Mouse (Mus musculus) hindbrain, embryonic 13.5 days (tissue): ENCODE measurements around the gene Cstad. TPM values are rescaled to one million over a fixed set of nuclear protein-coding genes. Genes with fewer than 3 reads are reported as not detected.
A peak's percentile ranks its signal among the peaks of the same experiment; 100 is the strongest.

Experiments
- ATAC-seq: fragments of 200-750 bp; cut with Nextera tagmentation; 2 replicates; pipeline ENCODE4 v1.8.0; 2017; ENCODE audit warnings: moderate TSS enrichment; ENCODE audit not compliant: low FRiP score
- H3K27ac ChIP-seq: fragments of 300-500 bp; sonication (generic); 2 replicates; pipeline ENCODE4 v1.5.1; 2015; ENCODE audit warnings: inconsistent platforms, mild to moderate bottlenecking, moderate library complexity
- H3K27me3 ChIP-seq: fragments of 300-500 bp; sonication (generic); 2 replicates; pipeline ENCODE4 v1.6.1; 2015; ENCODE audit warnings: mild to moderate bottlenecking, inconsistent platforms
- H3K36me3 ChIP-seq: fragments of 300-500 bp; sonication (generic); 2 replicates; pipeline ENCODE4 v1.6.1; 2015; ENCODE audit warnings: mild to moderate bottlenecking, inconsistent platforms
- H3K4me1 ChIP-seq: fragments of 300-500 bp; sonication (generic); replicated peaks from 2 replicates; pipeline ENCODE4 v1.6.1; 2015; ENCODE audit warnings: inconsistent platforms
- H3K4me2 ChIP-seq: fragments of 300-500 bp; sonication (generic); 2 replicates; pipeline ENCODE4 v1.6.1; 2015; ENCODE audit warnings: inconsistent platforms, mild to moderate bottlenecking, moderate library complexity
- H3K4me3 ChIP-seq: fragments of 300-500 bp; sonication (generic); 2 replicates; pipeline ENCODE4 v1.5.1; 2015; ENCODE audit warnings: mild to moderate bottlenecking, inconsistent platforms
- H3K9ac ChIP-seq: fragments of 300-500 bp; sonication (generic); 2 replicates; pipeline ENCODE4 v1.6.1; 2015; ENCODE audit warnings: mild to moderate bottlenecking, inconsistent platforms
- H3K9me3 ChIP-seq: fragments of 300-500 bp; sonication (generic); 2 replicates; pipeline ENCODE4 v1.6.1; 2016; ENCODE audit warnings: inconsistent platforms
- WGBS: fragments of 180-500 bp; shearing (Covaris S2); methylation state at CpG from one replicate; pipeline ENCODE4 v1.1.7; 2015; 5-methylcytosine and 5-hydroxymethylcytosine counted together
- polyA plus RNA-seq: library from polyadenylated mRNA; unstranded; fragments of >200 nt; fragmentation: Nextera tagmentation; extraction: Ambion mirVana; gene quantifications from 2 replicates; pipeline ENCODE4 v1.2.1, GENCODE M21; 2015

Cstad gene
- polyA plus RNA-seq, 1 experiment from 2014 or later = 0.77 TPM

- Histone ChIP-seq H3K27ac (peak overlapping the region; percentile 76), H3K36me3 (no peaks in the 10 kb centered on the region), H3K4me2 (no peak overlapping the region), H3K27me3 (no peaks in the 10 kb centered on the region), H3K4me3 (no peak overlapping the region), H3K4me1 (peaks cover 70% of the 10 kb centered on the region), H3K9ac (no peak overlapping the region), H3K9me3 (no peaks in the 10 kb centered on the region)
- 81% methylated on average over 7 of the region's 7 CpGs for WGBS
- no peak for ATAC-seq
Measured at GRCm38 (mm10) chr2:30643422-30643821, 48.6 kb downstream of the Cstad start.

DNA sequence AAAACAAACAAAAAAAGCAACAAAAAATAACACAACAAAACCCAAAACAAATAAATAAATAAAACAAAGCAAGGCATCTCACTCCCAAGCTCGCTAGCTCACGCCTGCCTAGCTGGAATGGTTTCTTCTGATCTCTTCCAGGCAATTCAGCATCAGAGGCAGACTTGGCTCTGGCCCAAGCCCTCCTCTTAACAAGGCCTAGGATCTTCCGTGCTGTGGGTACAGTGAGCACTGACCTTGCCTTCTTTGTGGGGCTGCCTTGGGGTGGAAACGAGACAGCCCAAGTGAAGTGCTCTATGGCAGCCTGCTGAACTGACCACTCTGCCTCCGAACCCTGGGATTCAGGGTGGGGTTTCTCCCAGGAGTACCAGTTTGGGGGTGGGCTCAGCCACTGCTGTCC, 52.0 kb downstream of the Cstad start:
- H3K4me3 ChIP-seq = no peak overlapping the region
- H3K9ac ChIP-seq = peak overlapping the region; percentile 72
- whole genome bisulfite sequencing = 10% methylated on average over 5 of the region's 5 CpGs
- H3K4me1 ChIP-seq = peaks cover 81% of the 10 kb centered on the region
- peak; percentile 65 for ATAC-seq
- peak overlapping the region; percentile 43 for H3K4me2 ChIP-seq
- H3K27me3 ChIP-seq = no peaks in the 10 kb centered on the region
- H3K9me3 ChIP-seq = no peaks in the 10 kb centered on the region
- no peaks in the 10 kb centered on the region for H3K36me3 ChIP-seq
- peak overlapping the region; percentile 100 for H3K27ac ChIP-seq

DNA sequence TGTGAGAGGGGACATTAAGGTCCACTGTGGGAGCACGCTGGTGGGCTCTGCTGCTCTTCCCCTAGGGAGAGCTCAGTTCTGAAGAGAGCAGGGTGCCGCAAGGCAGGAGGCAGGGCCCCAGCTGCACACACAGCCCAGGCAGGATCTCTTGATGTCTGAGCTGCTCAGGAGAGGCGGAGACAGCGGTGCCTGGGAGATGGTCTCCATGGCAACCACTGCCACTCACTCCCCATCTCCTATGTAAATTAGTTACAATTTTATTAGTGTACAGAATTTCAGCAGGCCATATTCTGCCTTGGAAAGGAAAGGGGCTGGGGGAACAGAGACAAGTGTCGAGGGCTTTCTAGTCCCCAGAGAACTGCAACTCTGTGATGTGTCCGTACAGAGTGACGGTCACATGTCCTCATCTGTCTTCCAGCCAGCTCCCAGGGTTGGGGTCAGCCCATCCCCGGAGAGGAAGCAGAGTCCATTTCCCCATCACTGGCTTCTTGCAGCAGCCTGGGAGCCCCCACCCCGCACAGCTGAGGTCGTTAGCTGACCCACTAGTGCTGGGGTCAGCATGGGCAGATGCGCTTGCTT, 52.6 kb downstream of the Cstad start:
- no peaks in the 10 kb centered on the region for H3K9me3 ChIP-seq
- WGBS = 2% methylated on average over 11 of the region's 11 CpGs
- H3K9ac ChIP-seq = peak overlapping the region; percentile 72
- H3K4me2 ChIP-seq = peak overlapping the region; percentile 43
- H3K27ac ChIP-seq = peak overlapping the region; percentile 100
- ATAC-seq = peak; percentile 93
- no peaks in the 10 kb centered on the region for H3K36me3 ChIP-seq
- H3K4me1 ChIP-seq = peaks cover 83% of the 10 kb centered on the region
- no peak overlapping the region for H3K4me3 ChIP-seq
- H3K27me3 ChIP-seq = no peaks in the 10 kb centered on the region

- Histone ChIP-seq H3K27ac (peak overlapping the region; percentile 100), H3K27me3 (no peaks in the 10 kb centered on the region), H3K9ac (peak overlapping the region; percentile 72), H3K36me3 (no peaks in the 10 kb centered on the region), H3K4me3 (no peak overlapping the region), H3K9me3 (no peaks in the 10 kb centered on the region), H3K4me1 (peaks cover 83% of the 10 kb centered on the region), H3K4me2 (peak overlapping the region; percentile 42)
- WGBS = 17% methylated on average over 13 of the region's 13 CpGs
- peak; percentile 29 for ATAC-seq
Measured at GRCm38 (mm10) chr2:30647882-30648494, 53.1 kb downstream of the Cstad start.

DNA sequence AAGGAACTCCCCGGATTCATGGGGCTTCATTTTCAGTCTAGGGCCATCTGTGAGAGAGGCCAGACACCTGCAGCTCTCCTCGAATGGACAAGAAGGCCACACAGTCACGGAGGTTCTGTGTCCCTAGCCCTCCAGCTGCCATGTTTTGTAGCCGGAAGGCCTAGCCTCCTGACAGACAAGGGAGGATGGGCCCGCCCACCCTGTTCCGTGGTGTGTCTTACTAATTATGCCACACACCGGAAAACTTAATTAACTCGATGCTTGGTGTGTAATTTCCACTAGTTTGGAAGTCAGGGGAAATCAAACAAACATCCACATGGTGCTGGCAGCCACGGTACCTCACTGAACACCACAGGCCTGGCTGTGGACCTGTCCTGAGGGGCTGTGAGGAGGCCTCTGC, 55.4 kb downstream of the Cstad start:
- no peak overlapping the region for H3K4me3 ChIP-seq
- no peaks in the 10 kb centered on the region for H3K36me3 ChIP-seq
- H3K27ac ChIP-seq = peak overlapping the region; percentile 96
- peaks cover 87% of the 10 kb centered on the region for H3K4me1 ChIP-seq
- peak overlapping the region; percentile 3; the same call in 1 of the 2 replicates for H3K9ac ChIP-seq
- no peaks in the 10 kb centered on the region for H3K27me3 ChIP-seq
- H3K4me2 ChIP-seq = no peak overlapping the region
- H3K9me3 ChIP-seq = no peaks in the 10 kb centered on the region
- no peak for ATAC-seq
- 35% methylated on average over 9 of the region's 9 CpGs for WGBS

- H3K36me3 ChIP-seq = no peaks in the 10 kb centered on the region
- H3K4me3 ChIP-seq = no peak overlapping the region
- no peaks in the 10 kb centered on the region for H3K27me3 ChIP-seq
- 91% methylated on average over 1 of the region's 1 CpGs for WGBS
- H3K4me2 ChIP-seq = no peak overlapping the region
- H3K9me3 ChIP-seq = no peaks in the 10 kb centered on the region
- ATAC-seq = no peak
- H3K4me1 ChIP-seq = peaks cover 87% of the 10 kb centered on the region
- H3K27ac ChIP-seq = peak overlapping the region; percentile 96
- no peak overlapping the region for H3K9ac ChIP-seq
Measured at GRCm38 (mm10) chr2:30651831-30652230, 57.0 kb downstream of the Cstad start.

DNA sequence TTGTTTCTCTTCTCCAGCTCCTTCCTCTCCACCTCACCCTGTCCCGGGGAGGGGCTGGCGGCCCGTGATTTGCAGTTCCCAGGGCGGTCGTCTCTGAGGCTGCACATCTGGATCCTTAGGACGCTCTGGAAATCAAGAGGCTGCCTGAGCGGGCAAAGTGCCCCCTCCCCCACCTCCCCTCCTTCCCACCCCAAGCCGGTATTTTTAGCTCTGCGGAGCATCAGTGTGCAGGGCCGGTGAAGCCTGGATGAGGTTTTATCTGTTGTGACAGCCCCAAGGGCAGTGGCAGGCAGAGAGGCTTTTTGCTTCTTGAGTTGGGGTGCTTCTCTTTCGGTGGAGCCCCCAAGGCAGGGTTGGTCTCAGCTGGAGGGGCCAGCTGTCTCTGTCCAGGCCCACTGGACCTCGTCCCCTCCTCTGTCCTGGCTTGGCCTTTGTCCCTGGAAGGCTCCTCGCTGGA, 57.8 kb downstream of the Cstad start:
- 4% methylated on average over 13 of the region's 13 CpGs for WGBS
- no peaks in the 10 kb centered on the region for H3K36me3 ChIP-seq
- no peak overlapping the region for H3K4me3 ChIP-seq
- peak overlapping the region; percentile 96 for H3K27ac ChIP-seq
- peak overlapping the region; percentile 64 for H3K9ac ChIP-seq
- ATAC-seq = peak; percentile 9; the same call in 1 of the 2 replicates
- no peaks in the 10 kb centered on the region for H3K9me3 ChIP-seq
- H3K4me1 ChIP-seq = peaks cover 87% of the 10 kb centered on the region
- peak overlapping the region; percentile 29; the same call in 1 of the 2 replicates for H3K4me2 ChIP-seq
- H3K27me3 ChIP-seq = no peaks in the 10 kb centered on the region

GRCm38 (mm10) chr2:30653046-30653445, 58.2 kb downstream of the Cstad start:
- H3K4me2 ChIP-seq = peak overlapping the region; percentile 29; the same call in 1 of the 2 replicates
- H3K9ac ChIP-seq = peak overlapping the region; percentile 64
- H3K9me3 ChIP-seq = no peaks in the 10 kb centered on the region
- H3K4me3 ChIP-seq = no peak overlapping the region
- 58% methylated on average over 4 of the region's 4 CpGs for WGBS
- ATAC-seq = no peak
- peak overlapping the region; percentile 96 for H3K27ac ChIP-seq
- peaks cover 87% of the 10 kb centered on the region for H3K4me1 ChIP-seq
- no peaks in the 10 kb centered on the region for H3K27me3 ChIP-seq
- no peaks in the 10 kb centered on the region for H3K36me3 ChIP-seq

GRCm38 (mm10) chr2:30654158-30654557, 59.3 kb downstream of the Cstad start:
- peaks cover 91% of the 10 kb centered on the region for H3K4me1 ChIP-seq
- H3K27ac ChIP-seq = peak overlapping the region; percentile 77
- no peaks in the 10 kb centered on the region for H3K27me3 ChIP-seq
- no peak overlapping the region for H3K9ac ChIP-seq
- ATAC-seq = no peak
- H3K4me2 ChIP-seq = no peak overlapping the region
- WGBS = 45% methylated on average over 9 of the region's 9 CpGs
- no peaks in the 10 kb centered on the region for H3K9me3 ChIP-seq
- H3K4me3 ChIP-seq = no peak overlapping the region
- H3K36me3 ChIP-seq = no peaks in the 10 kb centered on the region

- 72% methylated on average over 6 of the region's 6 CpGs for WGBS
- no peak for ATAC-seq
- no peak overlapping the region for H3K4me3 ChIP-seq
- H3K9me3 ChIP-seq = no peaks in the 10 kb centered on the region
- peak overlapping the region; percentile 77 for H3K27ac ChIP-seq
- peaks cover 91% of the 10 kb centered on the region for H3K4me1 ChIP-seq
- H3K4me2 ChIP-seq = no peak overlapping the region
- no peaks in the 10 kb centered on the region for H3K27me3 ChIP-seq
- no peak overlapping the region for H3K9ac ChIP-seq
- no peaks in the 10 kb centered on the region for H3K36me3 ChIP-seq
Measured at GRCm38 (mm10) chr2:30654582-30654981, 59.7 kb downstream of the Cstad start.

- 85% methylated on average over 5 of the region's 5 CpGs for WGBS
- ATAC-seq = no peak
Measured at GRCm38 (mm10) chr2:30655746-30656145, 60.9 kb downstream of the Cstad start.

GRCm38 (mm10) chr2:30656711-30657555, 62.1 kb downstream of the Cstad start:
- no peak for ATAC-seq
- Histone ChIP-seq H3K36me3 (no peaks in the 10 kb centered on the region), H3K27me3 (no peaks in the 10 kb centered on the region), H3K4me3 (no peak overlapping the region), H3K27ac (peak overlapping the region; percentile 100), H3K9me3 (no peaks in the 10 kb centered on the region), H3K4me2 (no peak overlapping the region), H3K9ac (peak overlapping the region; percentile 70), H3K4me1 (peaks cover 92% of the 10 kb centered on the region)
- WGBS = 52% methylated on average over 13 of the region's 13 CpGs

More at GRCm38 (mm10) chr2:30655746-30656145, 60.9 kb downstream of the Cstad start:
- Histone ChIP-seq H3K9me3 (no peaks in the 10 kb centered on the region), H3K9ac (no peak overlapping the region), H3K27me3 (no peaks in the 10 kb centered on the region), H3K4me3 (no peak overlapping the region), H3K4me1 (peaks cover 92% of the 10 kb centered on the region), H3K27ac (peak overlapping the region; percentile 100), H3K4me2 (no peak overlapping the region), H3K36me3 (no peaks in the 10 kb centered on the region)
